Mouse (Mus musculus) bone marrow macrophage, adult 2 months (primary cell): ENCODE results near the gene Gtpbp8. TPM values are rescaled to one million over a fixed set of nuclear protein-coding genes. Genes with fewer than 3 reads are reported as not detected.

Experiments used
- H3K27ac ChIP-seq: 2 replicates; pipeline ENCODE4 v1.5.1; 2012; ENCODE audit warnings: low read depth, low read length; ENCODE audit not compliant: insufficient read depth
- H3K4me1 ChIP-seq: 2 replicates; pipeline ENCODE4 v1.6.1; 2012; ENCODE audit warnings: low read length; ENCODE audit not compliant: control insufficient read depth, insufficient read depth
- H3K4me3 ChIP-seq: 2 replicates; pipeline ENCODE4 v1.5.1; 2012; ENCODE audit warnings: mild to moderate bottlenecking, low read length, moderate library complexity; ENCODE audit not compliant: insufficient read depth
- CTCF ChIP-seq: IDR thresholded peaks from 2 replicates; pipeline ENCODE4 v1.5.1; 2012; ENCODE audit warnings: low read depth, mild to moderate bottlenecking, low read length, moderate library complexity
- POLR2A ChIP-seq: IDR thresholded peaks from 2 replicates; pipeline ENCODE4 v1.6.1; 2012; ENCODE audit warnings: mild to moderate bottlenecking, low read depth, low read length, borderline replicate concordance
- polyA plus RNA-seq: library from polyadenylated mRNA; stranded (reverse); fragments of >200 nt; gene quantifications from 2 replicates; pipeline ENCODE4 v1.2.4, GENCODE M21; 2012; ENCODE audit not compliant: missing spikeins, insufficient read depth, insufficient read length

Gene Gtpbp8
- polyA plus RNA-seq, 1 experiment = 29.4 TPM

GRCm38 (mm10) chr16:44767506-44767905 is 21.3 kb upstream of the Gtpbp8 start:
- H3K4me3 ChIP-seq = peak overlapping the region; percentile 72
- peaks cover 29% of the 10 kb centered on the region for H3K4me1 ChIP-seq
- no peak for TF ChIP-seq POLR2A
- TF ChIP-seq CTCF = no peak
- peak overlapping the region; percentile 71 for H3K27ac ChIP-seq

GRCm38 (mm10) chr16:44766320-44766892 is 20.2 kb upstream of the Gtpbp8 start:
- H3K27ac ChIP-seq = peak overlapping the region; percentile 61
- peak overlapping the region; percentile 72 for H3K4me3 ChIP-seq
- peaks cover 21% of the 10 kb centered on the region for H3K4me1 ChIP-seq
- TF ChIP-seq POLR2A (no peak), CTCF (no peak)

GRCm38 (mm10) chr16:44765555-44766319 is 19.6 kb upstream of the Gtpbp8 start, which contains the start of gene Cd200r1:
TSS of gene Cd200r1 (plus strand) at chr16:44765736.
- TF ChIP-seq POLR2A (no peak), CTCF (no peak)
- Histone ChIP-seq H3K4me3 (peak within 1 kb of the TSS; percentile 72), H3K4me1 (peaks cover 22% of the 10 kb centered on the region), H3K27ac (peak within 1 kb of the TSS; percentile 61)

- TF ChIP-seq POLR2A = no peak
- TF ChIP-seq CTCF = no peak
These were observed 15.6 kb upstream of the Gtpbp8 start for GRCm38 (mm10) chr16:44761811-44762210.

GRCm38 (mm10) chr16:44757700-44758099 is 11.5 kb upstream of the Gtpbp8 start:
- H3K4me1 ChIP-seq = peaks cover 16% of the 10 kb centered on the region
- peak overlapping the region; percentile 66 for H3K27ac ChIP-seq
- TF ChIP-seq POLR2A (no peak), CTCF (no peak)
- 0 out of 2 replicates have a peak overlapping the region, but pooled peaks have one; percentile 24 for H3K4me3 ChIP-seq

More at GRCm38 (mm10) chr16:44761811-44762210, 15.6 kb upstream of the Gtpbp8 start:
- no peak overlapping the region for H3K4me3 ChIP-seq
- H3K27ac ChIP-seq = no peak overlapping the region
- peaks cover 22% of the 10 kb centered on the region for H3K4me1 ChIP-seq

- Histone ChIP-seq H3K27ac (no peak overlapping the region), H3K4me3 (no peak overlapping the region), H3K4me1 (peaks cover 10% of the 10 kb centered on the region)
- TF ChIP-seq POLR2A = no peak
- TF ChIP-seq CTCF = no peak
These were observed 1.8 kb upstream of the Gtpbp8 start for GRCm38 (mm10) chr16:44748007-44748406.

- Histone ChIP-seq H3K4me1 (peaks cover 10% of the 10 kb centered on the region), H3K4me3 (peak overlapping the region; percentile 93), H3K27ac (peak overlapping the region; percentile 90)
- no peak for TF ChIP-seq POLR2A
- TF ChIP-seq CTCF = no peak
These were observed 695 bp downstream of the Gtpbp8 start for GRCm38 (mm10) chr16:44745471-44745865.

- TF ChIP-seq CTCF = no peak
- TF ChIP-seq POLR2A = no peak
- no peak overlapping the region for H3K27ac ChIP-seq
These were observed 3.4 kb downstream of the Gtpbp8 start for GRCm38 (mm10) chr16:44742753-44743152.

GRCm38 (mm10) chr16:44736118-44736517 is 10.0 kb downstream of the Gtpbp8 start:
- TF ChIP-seq CTCF (no peak), POLR2A (no peak)
- no peak overlapping the region for H3K27ac ChIP-seq
- no peak overlapping the region for H3K4me3 ChIP-seq
- H3K4me1 ChIP-seq = peaks cover 3% of the 10 kb centered on the region; the same call in 1 of the 2 replicates

More at GRCm38 (mm10) chr16:44742753-44743152, 3.4 kb downstream of the Gtpbp8 start:
- H3K4me1 ChIP-seq = peaks cover 10% of the 10 kb centered on the region
- H3K4me3 ChIP-seq = no peak overlapping the region

GRCm38 (mm10) chr16:44735676-44736075 is 10.5 kb downstream of the Gtpbp8 start:
- no peak overlapping the region for H3K27ac ChIP-seq
- peaks cover 3% of the 10 kb centered on the region; the same call in 1 of the 2 replicates for H3K4me1 ChIP-seq
- TF ChIP-seq POLR2A (no peak), CTCF (no peak)
- no peak overlapping the region for H3K4me3 ChIP-seq
